Mouse (Mus musculus) megakaryocyte, embryonic 14.5 days (primary cell): Measurements from ENCODE around the gene Mbd3l1. TPM values are rescaled to one million over a fixed set of nuclear protein-coding genes. Genes with fewer than 3 reads are reported as not detected.

Source experiments
- H3K27me3 ChIP-seq: replicated peaks from 2 replicates; pipeline ENCODE3; 2012; ENCODE audit warnings: inconsistent platforms
- H3K36me3 ChIP-seq: replicated peaks from 2 replicates; pipeline ENCODE3; 2012; ENCODE audit warnings: low read length, inconsistent platforms, mixed read lengths
- H3K4me1 ChIP-seq: 2 replicates; pipeline ENCODE4 v1.6.1; 2012; ENCODE audit warnings: inconsistent platforms
- H3K4me3 ChIP-seq: replicated peaks from 2 replicates; pipeline ENCODE3; 2012; ENCODE audit warnings: moderate library complexity, mild to moderate bottlenecking, inconsistent platforms
- H3K9me3 ChIP-seq: 2 replicates; pipeline ENCODE4 v1.6.1; 2012; ENCODE audit warnings: inconsistent platforms
- FLI1 ChIP-seq: IDR thresholded peaks from 2 replicates; pipeline ENCODE4 v1.6.1; 2012; ENCODE audit warnings: low read length, inconsistent platforms, mixed read lengths
- GATA1 ChIP-seq: IDR thresholded peaks from 3 replicates; pipeline ENCODE4 v1.6.1; 2012; ENCODE audit warnings: mixed read lengths, low read length, inconsistent platforms, borderline replicate concordance
- polyA plus RNA-seq: library from polyadenylated mRNA; stranded (reverse); fragments of >175 nt; gene quantifications from 2 replicates; pipeline ENCODE4 v1.2.3, GENCODE M21; 2012; ENCODE audit warnings: low replicate concordance; ENCODE audit not compliant: insufficient read depth

Mbd3l1 gene
- polyA plus RNA-seq, result not detected in 2 replicates

DNA sequence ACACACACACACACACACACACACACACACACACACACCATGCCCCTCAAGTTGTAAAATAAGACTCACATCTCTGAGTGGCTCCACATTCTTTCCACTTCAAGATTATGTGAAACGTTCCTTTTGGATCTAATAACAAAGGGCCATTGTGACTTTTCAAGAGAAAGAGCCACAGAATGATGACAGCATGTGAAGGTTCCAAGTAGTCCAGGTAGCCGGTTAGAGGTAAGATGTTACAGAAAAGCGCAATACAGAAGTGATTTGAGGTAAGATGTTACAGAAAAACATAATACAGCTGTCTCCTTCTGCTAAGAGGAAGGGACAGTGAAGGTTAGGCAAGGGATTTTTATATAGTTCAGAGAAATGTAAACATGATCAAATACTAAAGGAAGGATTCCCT lies at the start of gene Mbd3l1, which contains the start of gene Zfp558:
Gene Mbd3l1 (plus strand): TSS at position 192 of the 400 bp plus-strand sequence.
Gene Zfp558 (minus strand): TSS at position 101 of the 400 bp plus-strand sequence.
- Histone ChIP-seq H3K36me3 (no peaks in the 10 kb centered on the region), H3K9me3 (no peaks in the 10 kb centered on the region), H3K27me3 (no peaks in the 10 kb centered on the region), H3K4me1 (peaks cover 7% of the 10 kb centered on the region), H3K4me3 (no peak within 1 kb of the TSS)
- TF ChIP-seq FLI1, result no peak
- TF ChIP-seq GATA1, result no peak

DNA sequence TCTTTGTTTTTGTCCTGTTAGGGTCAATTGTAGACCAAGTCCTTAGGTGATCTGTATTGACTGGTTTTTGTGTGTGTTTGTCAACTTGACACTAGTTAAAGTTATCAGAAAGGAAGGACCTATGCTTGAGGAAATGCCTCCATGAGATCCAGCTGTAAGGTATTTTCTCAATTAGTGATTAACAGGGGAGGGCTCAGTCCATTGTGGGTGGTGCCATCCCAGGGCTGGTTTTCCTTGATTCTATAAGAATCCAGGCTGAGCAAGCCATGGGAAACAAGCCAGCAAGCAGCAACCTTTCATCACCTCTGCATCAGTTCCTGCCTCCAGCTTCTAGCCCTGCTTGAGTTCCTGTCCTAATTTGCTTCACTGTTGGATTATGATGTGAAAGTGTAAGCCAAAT lies 47.8 kb upstream of the Mbd3l1 start, which contains the start of gene Mbd3l2:
Gene Mbd3l2 (plus strand): TSS at position 301 of the 400 bp plus-strand sequence.
- Histone ChIP-seq H3K9me3 (peaks cover 18% of the 10 kb centered on the region; the same call in 1 of the 2 replicates), H3K27me3 (no peaks in the 10 kb centered on the region), H3K36me3 (no peaks in the 10 kb centered on the region), H3K4me1 (no peaks in the 10 kb centered on the region), H3K4me3 (no peak within 1 kb of the TSS)
- TF ChIP-seq GATA1, result no peak
- TF ChIP-seq FLI1, result no peak

DNA sequence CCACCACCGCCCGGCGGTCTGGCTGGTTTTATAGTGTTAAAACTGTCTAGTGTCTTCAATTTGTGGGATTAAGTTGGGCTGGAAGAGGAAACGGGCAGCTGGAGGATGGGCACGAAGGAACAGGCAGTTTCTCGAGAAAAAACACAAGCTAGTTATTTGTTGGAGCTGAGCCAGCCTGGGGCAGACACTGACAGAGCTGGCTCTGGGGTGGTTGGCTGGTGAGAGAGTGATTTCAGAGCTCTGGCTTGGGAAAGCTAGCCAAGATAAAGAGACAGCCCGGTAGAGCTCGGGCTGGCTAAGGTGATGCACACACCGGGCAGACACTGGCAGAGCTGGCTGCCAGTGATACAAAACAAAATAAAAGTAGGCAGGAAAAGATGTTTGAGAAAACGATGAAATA lies 46.5 kb upstream of the Mbd3l1 start:
- H3K9me3 ChIP-seq, result peaks cover 18% of the 10 kb centered on the region; the same call in 1 of the 2 replicates
- H3K27me3 ChIP-seq, result no peaks in the 10 kb centered on the region
- no peaks in the 10 kb centered on the region for H3K4me1 ChIP-seq
- H3K4me3 ChIP-seq, result no peak overlapping the region
- H3K36me3 ChIP-seq, result no peaks in the 10 kb centered on the region
- TF ChIP-seq GATA1 (no peak), FLI1 (no peak)

DNA sequence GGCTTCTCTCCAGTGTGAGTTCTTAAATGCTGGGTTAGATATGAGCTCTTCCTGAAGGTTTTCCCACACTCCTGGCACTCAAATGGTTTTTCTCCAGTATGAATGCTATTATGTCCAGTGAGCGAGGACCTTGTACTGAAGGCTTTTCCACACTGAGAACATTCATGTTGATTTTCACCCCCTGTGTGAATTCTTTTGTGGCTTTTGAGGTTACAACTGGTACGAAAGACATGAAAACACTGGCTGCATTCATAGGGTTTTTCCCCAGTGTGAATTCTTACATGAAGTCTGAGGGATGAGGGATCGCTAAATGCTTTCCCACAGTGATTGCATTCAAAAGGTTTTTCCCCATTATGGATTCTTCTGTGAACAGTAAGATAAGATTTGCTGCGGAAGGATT lies 21.6 kb upstream of the Mbd3l1 start:
- Histone ChIP-seq H3K27me3 (no peaks in the 10 kb centered on the region), H3K36me3 (no peaks in the 10 kb centered on the region), H3K4me1 (no peaks in the 10 kb centered on the region), H3K9me3 (peaks cover 6% of the 10 kb centered on the region), H3K4me3 (no peak overlapping the region)
- TF ChIP-seq GATA1 (no peak), FLI1 (no peak)

DNA sequence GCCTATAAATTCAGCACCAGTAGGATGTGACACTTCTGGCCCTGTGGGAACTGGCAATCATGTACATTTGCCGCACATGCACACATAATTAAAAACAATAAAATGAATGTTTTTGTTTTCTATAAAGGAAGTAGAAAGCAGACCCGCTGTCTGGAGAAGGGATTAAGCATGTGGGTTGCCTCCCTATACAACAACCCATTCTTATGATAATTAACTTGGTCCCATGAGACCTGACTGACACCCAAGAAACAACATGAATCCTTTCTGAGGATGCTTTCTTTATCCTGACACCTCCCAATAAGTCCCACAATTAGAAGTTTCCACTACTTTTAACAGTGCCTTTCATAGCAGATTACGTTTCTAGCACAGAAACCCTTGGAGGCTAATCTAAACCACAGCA lies 10.8 kb upstream of the Mbd3l1 start:
- Histone ChIP-seq H3K4me3 (no peak overlapping the region), H3K27me3 (no peaks in the 10 kb centered on the region), H3K9me3 (peaks cover 7% of the 10 kb centered on the region; the same call in 1 of the 2 replicates), H3K4me1 (no peaks in the 10 kb centered on the region), H3K36me3 (no peaks in the 10 kb centered on the region)
- no peak for TF ChIP-seq GATA1
- no peak for TF ChIP-seq FLI1

DNA sequence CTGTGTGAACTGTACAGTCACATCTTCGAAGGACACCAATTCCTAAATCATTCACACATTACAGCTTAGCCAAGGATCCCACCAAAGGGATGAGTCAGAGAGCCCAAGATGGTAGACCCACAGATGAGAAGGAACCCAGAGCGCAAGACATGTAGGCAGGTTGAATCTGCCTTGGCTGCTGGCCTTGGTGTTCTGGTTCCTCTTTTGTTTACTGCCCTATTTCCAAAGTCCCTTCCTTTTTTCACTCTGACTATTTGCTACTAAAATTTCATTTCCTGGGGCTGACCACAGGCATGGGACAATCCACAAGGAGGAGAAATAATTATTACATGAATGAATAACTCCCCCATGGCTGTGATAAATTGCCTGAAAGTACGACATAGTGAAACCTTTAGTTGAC lies 10.2 kb upstream of the Mbd3l1 start:
- TF ChIP-seq FLI1 (no peak), GATA1 (no peak)
- Histone ChIP-seq H3K9me3 (peaks cover 3% of the 10 kb centered on the region; the same call in 1 of the 2 replicates), H3K36me3 (no peaks in the 10 kb centered on the region), H3K27me3 (no peaks in the 10 kb centered on the region), H3K4me3 (no peak overlapping the region), H3K4me1 (peaks cover 4% of the 10 kb centered on the region)

DNA sequence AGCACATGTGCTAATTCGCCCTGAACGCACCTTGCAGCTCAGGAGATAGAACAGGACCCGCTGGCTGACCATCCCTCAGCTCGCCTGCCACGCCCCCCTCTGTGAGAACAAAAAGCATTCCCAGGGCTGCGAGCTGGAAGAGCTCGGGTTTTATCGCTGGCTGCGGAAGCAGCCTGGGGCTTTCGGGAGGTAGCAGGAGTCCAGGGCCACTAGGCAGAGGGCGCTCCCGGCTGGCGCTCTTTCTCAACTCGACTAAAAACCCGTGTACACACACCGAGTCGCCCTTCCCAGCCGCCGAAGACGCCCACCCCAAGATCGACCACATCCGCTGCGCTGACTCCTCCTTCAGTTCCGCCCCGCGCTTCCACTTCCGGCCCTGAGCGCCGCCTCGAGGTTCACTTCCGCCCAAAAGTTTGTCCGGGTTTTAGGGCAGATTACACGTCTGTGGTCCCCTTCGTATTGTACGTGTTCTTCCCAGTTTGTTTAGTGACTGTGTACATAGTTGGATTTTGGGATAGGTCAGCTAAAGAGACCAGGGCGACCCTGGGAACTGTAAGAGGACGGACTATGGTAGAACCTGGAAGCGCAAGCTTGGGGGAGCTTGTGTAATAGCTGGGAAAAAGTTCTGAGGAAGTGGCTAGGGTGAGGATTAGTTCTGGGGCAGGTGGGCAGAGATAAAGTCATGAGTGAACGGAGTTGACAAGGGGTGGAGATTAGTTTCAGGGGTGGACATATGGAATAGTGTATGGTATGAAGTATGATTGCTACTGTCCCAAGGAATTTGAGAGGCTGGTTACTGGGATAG lies 4.6 kb upstream of the Mbd3l1 start:
- Histone ChIP-seq H3K4me1 (peaks cover 12% of the 10 kb centered on the region), H3K27me3 (no peaks in the 10 kb centered on the region), H3K36me3 (no peaks in the 10 kb centered on the region), H3K9me3 (no peaks in the 10 kb centered on the region), H3K4me3 (peak overlapping the region; percentile 92)
- no peak for TF ChIP-seq GATA1
- no peak for TF ChIP-seq FLI1

DNA sequence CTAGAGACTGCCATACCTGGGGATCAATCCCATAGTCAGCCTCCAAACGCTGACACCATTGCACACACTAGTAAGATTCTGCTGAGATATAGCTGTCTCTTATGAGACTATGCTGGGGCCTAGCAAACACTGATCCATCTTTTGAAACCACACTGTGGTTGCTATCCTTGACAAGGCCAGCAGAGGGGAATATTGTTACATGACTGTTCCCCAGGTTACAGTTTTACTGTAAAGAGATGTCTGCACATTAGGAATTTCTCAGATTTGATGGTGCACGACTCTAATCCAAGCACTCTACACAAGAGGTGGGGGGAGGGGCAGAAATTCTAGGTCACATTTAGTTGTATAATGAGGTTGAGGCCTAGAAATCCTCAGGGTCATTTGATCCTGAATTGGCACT lies 29.9 kb downstream of the Mbd3l1 start:
- no peak for TF ChIP-seq GATA1
- TF ChIP-seq FLI1, result no peak
- Histone ChIP-seq H3K36me3 (no peaks in the 10 kb centered on the region), H3K4me3 (no peak overlapping the region), H3K4me1 (no peaks in the 10 kb centered on the region), H3K27me3 (no peaks in the 10 kb centered on the region), H3K9me3 (no peaks in the 10 kb centered on the region)

Other genes with a start within 250 kb of the Mbd3l1 start
- gene Chordc1, start 186.2 kb upstream of the Mbd3l1 start, polyA plus RNA-seq, result 4.0 TPM in 1 of 2 replicates, not detected in the other
- not detected in 2 replicates for gene Naalad2, start 75.4 kb upstream of the Mbd3l1 start, polyA plus RNA-seq
- not detected in 2 replicates for gene Ubtfl1, start 73.9 kb upstream of the Mbd3l1 start, polyA plus RNA-seq
- not detected in 2 replicates for gene Mbd3l2, start 47.7 kb upstream of the Mbd3l1 start, polyA plus RNA-seq
- gene Zfp558, start 91 bp upstream of the Mbd3l1 start, polyA plus RNA-seq, result 0.20 TPM in 1 of 2 replicates, not detected in the other
- gene Muc16, start 196.2 kb downstream of the Mbd3l1 start, polyA plus RNA-seq, result not detected in 2 replicates